Mouse (Mus musculus) thymus, postnatal 14 days (tissue): ENCODE measurements around the gene Tmem79.
"Not testable (repeated sequence)": the region's sequence is repeated elsewhere in the genome, so short reads cannot be mapped to it uniquely, and the experiment has no call there.

Experiments used
- DNase-seq: peaks from one replicate; pipeline ENCODE4 v3.0.0; 2021

Gene Tmem79

DNA sequence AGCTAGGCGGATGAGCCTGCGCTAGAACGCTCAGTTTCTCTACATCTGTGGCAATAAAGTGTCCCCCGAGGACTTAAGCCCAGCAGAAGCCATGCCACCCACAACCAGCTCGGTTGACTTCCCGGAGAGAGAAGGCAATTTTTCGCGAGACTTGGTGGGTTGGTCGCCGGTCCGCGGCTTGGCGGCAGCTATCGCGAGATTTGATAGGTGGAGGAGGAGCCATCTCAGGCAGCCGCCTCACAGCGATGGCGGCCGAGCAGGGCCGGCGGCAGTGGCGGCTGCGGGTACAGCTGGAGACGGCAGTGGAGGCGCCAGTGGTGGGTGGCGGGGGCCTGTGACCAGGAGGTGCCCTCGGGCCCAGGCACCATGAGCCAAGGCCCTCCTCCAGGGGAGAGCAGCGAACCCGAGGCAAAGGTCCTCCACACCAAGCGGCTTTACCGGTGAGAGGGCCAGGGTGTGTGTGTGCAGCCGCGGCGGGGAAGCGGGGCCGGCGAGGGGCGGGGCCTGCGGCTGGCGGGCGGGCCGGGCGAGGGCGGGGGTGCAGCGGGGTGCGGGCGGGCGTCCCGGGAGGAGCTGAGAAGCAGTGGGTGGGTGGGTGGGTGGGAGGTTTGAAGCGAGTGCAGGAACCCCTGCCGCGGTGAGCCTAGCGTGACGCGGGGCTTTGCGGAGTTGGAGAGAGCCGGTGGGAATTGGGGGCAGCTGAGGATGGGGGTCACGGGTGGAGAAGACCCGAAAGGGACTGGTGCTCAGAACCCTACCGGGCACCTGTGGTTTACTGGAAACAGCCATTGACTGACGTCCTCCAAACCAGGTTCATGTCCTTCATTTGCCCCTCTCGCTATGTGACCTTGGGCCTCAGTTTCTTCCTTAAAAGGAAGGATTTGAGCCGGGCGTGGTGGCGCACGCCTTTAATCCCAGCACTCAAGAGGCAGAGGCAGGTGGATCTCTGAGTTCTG, at the start of gene Tmem79, which contains the start of gene Smg5:
Gene Tmem79 (minus strand): TSS at position 91 of the 956 bp plus-strand sequence.
Gene Smg5 (plus strand): TSS at position 203 of the 956 bp plus-strand sequence.
- peak; percentile 97 for DNase-seq

DNA sequence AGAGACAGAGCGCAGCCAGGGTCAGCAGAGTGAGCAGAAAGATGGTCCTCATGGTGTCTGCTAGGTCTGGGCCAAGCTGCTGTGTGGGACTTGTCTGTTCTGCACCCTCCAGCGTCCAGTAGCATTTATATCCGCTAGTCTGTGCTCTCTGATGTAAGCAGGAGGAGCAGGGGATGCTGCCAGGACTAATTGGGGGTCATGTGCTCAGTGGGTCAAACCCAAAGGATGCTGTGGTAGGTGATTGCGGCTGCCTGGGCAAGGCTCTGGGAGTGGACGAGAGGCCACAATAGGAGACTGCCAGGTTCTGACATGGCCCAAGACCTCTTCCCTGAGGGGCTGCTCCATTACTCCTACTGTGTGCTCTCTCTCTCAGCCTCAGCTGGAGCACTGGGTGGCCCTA, 48.4 kb upstream of the Tmem79 start, which contains the start of gene Bglap:
Gene Bglap (minus strand): TSS at position 101 of the 400 bp plus-strand sequence.
- DNase-seq = no peak

GRCm38 (mm10) chr3:88382383-88382782, 46.4 kb upstream of the Tmem79 start:
- not testable (repeated sequence) for DNase-seq

GRCm38 (mm10) chr3:88381389-88382315, 45.7 kb upstream of the Tmem79 start:
- DNase-seq = peak; percentile 83

GRCm38 (mm10) chr3:88378599-88378998, 42.7 kb upstream of the Tmem79 start, which contains the start of gene Bglap2:
Bglap2 (minus strand) TSS chr3:88378699.
- not testable (repeated sequence) for DNase-seq

DNA sequence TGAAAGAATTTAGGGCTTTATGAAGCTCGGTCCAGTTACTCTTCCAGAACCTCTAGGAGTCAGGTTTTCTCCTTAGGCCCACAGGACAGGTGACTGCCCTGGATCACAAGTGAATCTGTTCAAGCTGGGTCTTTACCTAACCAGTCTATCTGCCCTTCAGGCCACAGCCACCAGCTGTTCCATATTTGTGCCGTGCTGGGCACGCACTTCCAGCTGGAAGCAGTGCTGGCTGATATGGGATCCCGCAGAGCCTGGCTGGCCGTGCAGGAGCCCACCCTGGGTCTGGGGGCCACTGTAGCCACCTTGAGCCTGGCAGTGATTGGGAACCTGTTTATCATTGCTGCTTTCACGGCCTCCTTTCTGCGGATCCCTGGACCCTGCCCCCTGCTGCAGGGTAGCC, 40.7 kb upstream of the Tmem79 start:
- DNase-seq = not testable (repeated sequence)

DNA sequence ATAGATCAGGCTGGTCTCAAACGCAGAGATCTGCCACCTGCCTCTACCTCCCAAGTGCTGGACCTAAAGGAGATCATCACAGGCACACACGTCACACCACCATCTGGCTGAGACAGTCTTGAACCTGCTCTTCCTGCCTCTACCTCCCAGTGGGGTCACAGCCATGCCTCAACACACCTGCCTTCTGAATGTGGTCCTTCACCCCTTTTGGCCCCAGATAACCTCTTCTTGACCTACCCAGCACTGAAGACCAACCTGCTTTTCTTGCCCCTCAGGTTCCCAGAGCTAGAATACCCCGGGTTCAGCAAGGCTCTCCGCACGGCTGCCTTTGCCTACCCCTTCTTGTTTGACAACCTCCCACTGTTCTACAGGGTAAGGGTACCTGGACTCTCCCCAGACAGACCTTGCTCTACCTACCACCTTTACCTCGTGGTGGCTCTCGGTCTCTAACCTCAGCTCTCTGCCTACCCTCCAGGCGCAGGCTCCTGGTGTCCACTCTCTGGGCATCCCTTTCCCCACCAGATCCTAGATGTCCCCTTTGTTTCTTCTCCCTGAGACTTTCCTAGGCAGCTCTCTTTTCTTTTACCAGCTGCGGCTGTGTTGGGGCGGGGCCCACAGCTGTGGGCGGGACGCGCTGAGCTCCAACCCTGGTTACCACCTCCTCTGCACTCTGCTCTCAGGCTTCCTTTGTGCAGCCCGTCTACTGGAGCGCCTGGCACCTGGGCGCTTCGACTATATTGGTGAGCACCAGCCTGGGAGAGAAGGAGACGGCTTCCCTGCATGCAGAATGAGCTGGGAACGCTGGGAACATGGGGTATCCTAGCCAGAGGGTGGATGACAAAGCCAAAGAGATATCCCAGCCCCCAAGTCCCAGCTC, 40.0 kb upstream of the Tmem79 start:
- peak; percentile 71 for DNase-seq

DNA sequence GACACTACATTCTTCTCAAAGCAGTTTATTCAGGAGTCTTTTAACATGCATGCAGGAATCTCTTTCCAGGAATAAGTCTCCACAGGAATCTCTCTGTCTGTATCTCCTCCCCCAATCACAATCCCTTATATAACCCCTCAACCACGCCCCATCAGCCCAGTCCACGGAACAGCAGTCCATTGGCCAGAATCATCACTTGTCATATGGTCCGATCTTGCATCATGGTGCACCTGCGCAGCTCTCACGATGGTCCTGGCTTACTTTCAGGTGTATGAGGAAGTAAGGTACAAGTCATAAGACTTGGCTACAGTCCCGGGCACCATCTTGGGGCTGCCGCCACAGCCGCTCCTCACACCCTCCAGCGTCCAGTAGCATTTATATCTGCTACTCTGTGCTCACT, 36.7 kb upstream of the Tmem79 start, which contains the start of gene Bglap3:
Gene Bglap3 (minus strand): TSS at position 101 of the 400 bp plus-strand sequence.
- DNase-seq = not testable (repeated sequence)

DNA sequence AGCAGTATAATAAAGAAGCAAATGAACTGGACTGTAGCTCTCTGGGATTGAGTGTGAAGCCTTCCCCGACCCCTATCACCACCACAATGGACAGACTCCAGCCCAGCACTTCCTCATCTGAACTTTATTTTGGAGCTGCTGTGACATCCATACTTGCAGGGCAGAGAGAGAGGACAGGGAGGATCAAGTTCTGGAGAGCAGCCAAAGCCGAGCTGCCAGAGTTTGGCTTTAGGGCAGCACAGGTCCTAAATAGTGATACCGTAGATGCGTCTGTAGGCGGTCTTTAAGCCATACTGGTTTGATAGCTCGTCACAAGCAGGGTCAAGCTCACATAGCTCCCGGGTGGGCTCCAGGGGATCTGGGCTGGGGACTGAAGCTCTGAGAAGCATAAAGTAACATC, 32.6 kb upstream of the Tmem79 start:
- not testable (repeated sequence) for DNase-seq

DNA sequence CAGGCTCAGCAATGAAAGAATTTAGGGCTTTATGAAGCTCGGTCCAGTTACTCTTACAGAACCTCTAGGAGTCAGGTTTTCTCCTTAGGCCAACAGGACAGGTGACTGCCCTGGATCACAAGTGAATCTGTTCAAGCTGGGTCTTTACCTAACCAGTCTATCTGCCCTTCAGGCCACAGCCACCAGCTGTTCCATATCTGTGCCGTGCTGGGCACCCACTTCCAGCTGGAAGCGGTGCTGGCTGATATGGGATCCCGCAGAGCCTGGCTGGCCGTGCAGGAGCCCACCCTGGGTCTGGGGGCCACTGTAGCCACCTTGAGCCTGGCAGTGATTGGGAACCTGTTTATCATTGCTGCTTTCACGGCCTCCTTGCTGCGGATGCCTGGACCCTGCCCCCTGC, 31.6 kb upstream of the Tmem79 start:
- DNase-seq = not testable (repeated sequence)

- peak; percentile 88 for DNase-seq
Measured at GRCm38 (mm10) chr3:88366830-88367428, 31.0 kb upstream of the Tmem79 start.

DNA sequence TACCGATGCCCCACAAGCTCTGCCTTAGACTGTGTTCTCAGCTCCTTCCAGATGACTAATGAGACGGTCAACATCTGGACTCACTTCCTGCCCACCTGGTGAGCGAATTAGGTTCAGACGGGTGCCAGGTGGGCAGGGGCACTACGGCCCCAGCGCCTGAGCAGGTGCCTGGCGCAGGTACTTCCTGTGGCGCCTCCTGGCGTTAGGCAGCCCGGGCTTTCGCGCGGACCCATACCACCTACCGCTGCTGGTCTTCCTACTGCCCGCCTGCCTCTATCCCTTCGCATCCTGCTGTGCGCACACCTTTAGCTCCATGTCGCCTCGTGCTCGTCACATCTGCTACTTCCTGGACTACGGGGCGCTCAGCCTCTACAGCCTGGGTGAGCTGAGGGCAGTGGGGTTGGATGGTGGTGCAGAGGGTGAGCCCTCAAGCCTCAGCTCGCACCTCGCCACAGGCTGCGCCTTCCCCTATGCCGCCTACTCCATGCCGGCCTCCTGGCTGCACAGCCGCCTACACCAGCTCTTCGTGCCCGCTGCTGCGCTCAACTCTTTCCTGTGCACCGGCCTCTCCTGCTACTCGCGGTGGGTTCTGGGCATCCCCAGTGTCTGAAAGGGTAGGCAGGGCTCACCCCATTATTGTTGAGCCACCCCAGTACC, 29.9 kb upstream of the Tmem79 start:
- peak; percentile 27 for DNase-seq

DNA sequence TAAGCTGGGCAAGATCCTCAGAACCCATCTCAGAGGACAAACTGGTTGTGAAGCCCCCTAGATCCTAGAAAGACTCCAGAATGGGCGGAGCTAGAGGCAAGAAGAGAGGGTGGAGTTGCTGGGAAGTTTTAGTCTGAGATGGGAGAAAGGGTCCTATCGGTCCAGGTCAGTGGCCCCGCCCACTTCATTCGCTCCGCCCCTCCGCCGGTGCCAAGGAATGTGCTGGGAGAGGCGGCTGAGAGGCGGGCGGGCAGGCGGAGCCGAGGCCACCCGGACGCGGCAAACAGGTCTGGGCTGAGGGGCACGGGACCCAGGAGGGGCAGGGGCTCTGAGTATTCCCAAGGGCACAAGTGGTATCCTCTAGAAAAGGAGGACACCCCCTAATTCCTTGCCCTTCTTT, 28.4 kb upstream of the Tmem79 start, which contains the start of gene Paqr6:
Gene Paqr6 (plus strand): TSS at position 248 of the 400 bp plus-strand sequence.
- DNase-seq = no peak

- DNase-seq = no peak
Measured at GRCm38 (mm10) chr3:88363700-88364099, 27.8 kb upstream of the Tmem79 start.

- no peak for DNase-seq
Measured at GRCm38 (mm10) chr3:88361612-88362313, 25.8 kb upstream of the Tmem79 start.

DNA sequence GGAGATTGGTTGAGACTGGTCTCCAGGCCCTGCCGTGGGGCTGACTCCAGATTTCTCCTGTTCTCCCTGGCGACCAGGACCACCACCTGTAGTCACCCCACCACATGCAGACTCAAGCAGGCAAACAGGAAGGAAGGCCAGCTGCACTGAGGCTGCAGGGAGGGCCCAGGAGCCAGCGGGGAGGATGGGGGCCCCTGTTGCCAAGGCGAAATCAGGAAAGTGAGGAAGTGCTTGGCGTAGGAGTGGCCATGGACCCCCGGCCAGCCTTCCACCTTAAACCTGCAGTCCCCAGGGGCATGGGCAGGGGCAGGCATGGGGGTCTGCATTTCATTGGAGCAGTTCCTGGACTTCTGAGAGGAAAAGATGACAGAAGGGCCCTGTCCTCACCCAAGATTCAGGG, 25.1 kb upstream of the Tmem79 start:
- DNase-seq = peak; percentile 56

DNA sequence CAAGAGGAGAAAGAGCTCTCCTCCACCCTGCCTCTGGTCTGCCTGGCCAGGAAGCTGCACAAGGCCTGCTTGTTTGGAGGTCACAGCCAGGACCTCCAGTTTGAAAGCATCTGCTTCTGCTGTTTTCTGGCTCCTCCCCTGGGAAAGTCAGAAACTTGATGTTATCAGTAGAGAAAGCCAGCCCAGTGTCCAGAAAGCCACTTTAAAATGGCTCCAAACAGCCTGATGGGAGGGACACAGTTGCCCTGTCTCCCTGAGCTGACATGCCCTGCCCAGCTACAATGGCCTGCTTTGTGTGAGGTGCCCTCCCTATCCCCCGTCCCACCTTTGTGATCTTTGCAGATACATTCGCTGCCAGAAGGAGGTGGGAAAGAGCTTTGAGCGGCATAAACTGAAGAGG, 24.0 kb upstream of the Tmem79 start:
- peak; percentile 25 for DNase-seq

GRCm38 (mm10) chr3:88359584-88359983, 23.6 kb upstream of the Tmem79 start:
- no peak for DNase-seq

DNA sequence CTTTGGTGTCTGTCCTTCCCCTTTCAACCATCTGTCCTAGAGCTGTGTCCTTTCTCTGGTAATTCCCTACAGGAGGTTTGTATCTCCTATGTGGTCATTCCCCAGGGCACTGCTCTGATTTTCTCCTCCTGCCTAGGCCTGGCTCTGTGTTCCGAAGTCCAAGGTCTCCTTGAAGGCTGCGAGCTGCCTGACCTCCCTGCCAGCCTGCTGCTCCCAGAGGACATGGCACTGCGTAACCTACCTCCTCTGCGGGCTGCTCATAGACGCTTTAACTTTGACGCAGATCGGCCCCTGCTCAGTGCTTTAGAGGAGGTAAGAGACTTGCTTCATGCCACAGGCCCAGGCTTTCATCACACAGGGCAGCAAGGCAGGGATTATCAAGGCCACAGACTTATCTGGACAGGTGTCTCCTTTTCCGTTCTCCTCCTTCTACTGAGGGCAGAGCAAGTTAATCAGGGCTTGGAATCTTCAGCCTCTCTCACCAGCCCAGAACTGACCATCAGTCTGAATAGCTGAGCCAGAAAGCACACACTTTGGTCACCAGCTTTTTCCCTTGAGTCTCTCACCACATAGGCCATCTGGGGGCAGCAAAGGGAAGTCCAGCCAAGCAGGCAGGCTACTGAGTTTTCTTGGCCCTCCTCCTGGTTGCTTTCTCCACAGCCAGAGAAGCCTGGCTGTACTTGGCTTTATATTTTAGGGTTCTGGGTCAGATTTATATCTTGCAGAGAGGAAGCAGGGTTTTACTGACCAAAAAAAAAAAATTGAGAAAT, 18.6 kb upstream of the Tmem79 start:
- no peak for DNase-seq
